17 mouse cellular contexts compared by ENCODE assay signal in the genomic region with DNA sequence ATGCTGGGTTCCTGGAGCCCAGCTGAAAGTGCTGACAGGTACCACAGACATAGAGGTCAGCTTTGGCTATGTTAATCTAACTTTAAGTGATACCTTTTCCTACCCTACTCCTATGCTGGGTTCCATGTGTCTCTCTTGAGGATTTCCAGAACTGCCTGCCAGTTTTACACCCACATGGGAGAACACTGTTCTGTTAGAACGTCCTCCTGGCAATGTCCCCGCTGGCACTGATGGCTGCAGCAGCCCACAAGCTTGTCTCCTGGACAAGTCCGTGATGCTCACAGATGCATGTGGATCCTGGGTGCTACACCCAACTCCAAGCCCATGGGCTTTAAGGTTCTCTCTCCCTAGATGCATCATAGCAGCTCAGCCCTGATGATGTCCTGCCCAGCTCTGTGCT. TPM values are rescaled to one million over a fixed set of nuclear protein-coding genes. Genes with fewer than 3 reads are reported as not detected.
DNase-seq lines count a peak whose midpoint lies in the region; ATAC-seq lines count a peak whose summit lies in the region.
"Had no signal": no experiment of that assay in that cellular context is flagged by ENCODE, and none has a peak within 500 bp of the region (broad histone marks: within the 10 kb centered on the region; RNA-seq: fewer than 3 reads in every experiment).

No protein-coding gene starts in this region.

- ATAC-seq in monocyte, adult 5-6 weeks (replicated peaks; ENCODE audit: insufficient number of reproducible peaks, low FRiP score, low TSS enrichment, poor library complexity, severe bottlenecking), result no peak
- no peak for ATAC-seq in CD4-positive, CD25-positive, alpha-beta regulatory T cell, adult 4 months
- no peak for ATAC-seq in liver, embryonic 12.5 days

- no peak overlapping the region for H3K9ac ChIP-seq in liver, embryonic 12.5 days
- H3K9ac ChIP-seq: embryonic facial prominence, embryonic 12.5 days; limb, embryonic 13.5 days; stomach, embryonic 15.5 days had no signal

- 0 out of 2 replicates have a peak, but pooled peaks cover 3% of the 10 kb centered on the region for H3K4me1 ChIP-seq in liver, embryonic 12.5 days
- H3K4me1 ChIP-seq: stomach, embryonic 15.5 days had no signal

- no peaks in the 10 kb centered on the region for H3K9me3 ChIP-seq in liver, embryonic 12.5 days (replicated peaks)
- H3K9me3 ChIP-seq: embryonic facial prominence, embryonic 12.5 days; limb, embryonic 13.5 days; stomach, embryonic 15.5 days had no signal

- 69% methylated on average over 3 of the region's 3 CpGs for WGBS in liver, embryonic 12.5 days (ENCODE audit: insufficient replicate concordance)

- peak; percentile 95 for DNase-seq in brain, adult 2 months (ENCODE audit: low read depth, low spot score)
- peak; percentile 59 to 66 for DNase-seq in frontal cortex, postnatal 25 days (ENCODE audit: low spot score in 2 of 2)
- DNase-seq in layer of hippocampus, postnatal 14 days (ENCODE audit: low spot score in 2 of 2), result peak; percentile 75 to 87
- DNase-seq in right cerebral cortex, adult 18-20 months, result peak; percentile 91
- DNase-seq in urinary bladder, postnatal 4 days (ENCODE audit: low spot score in 2 of 2), result no peak
- DNase-seq: adrenal gland, postnatal 14 days; gastrocnemius, postnatal 14 days; heart, postnatal 36 days; lung, adult 2 months had no signal

- no peak overlapping the region for H3K4me2 ChIP-seq in liver, embryonic 12.5 days
- H3K4me2 ChIP-seq: embryonic facial prominence, embryonic 12.5 days; heart, embryonic 11.5 days; limb, embryonic 13.5 days; stomach, embryonic 15.5 days had no signal

- H3K4me3 ChIP-seq in liver, embryonic 12.5 days, result no peak overlapping the region
- H3K4me3 ChIP-seq: embryonic facial prominence, embryonic 12.5 days; limb, embryonic 13.5 days; stomach, embryonic 15.5 days had no signal

- no peaks in the 10 kb centered on the region for H3K36me3 ChIP-seq in liver, embryonic 12.5 days
- H3K36me3 ChIP-seq: embryonic facial prominence, embryonic 12.5 days; G1E; limb, embryonic 13.5 days; stomach, embryonic 15.5 days had no signal

- no peaks in the 10 kb centered on the region for H3K27me3 ChIP-seq in liver, embryonic 12.5 days (replicated peaks)
- H3K27me3 ChIP-seq: embryonic facial prominence, embryonic 12.5 days; limb, embryonic 13.5 days; stomach, embryonic 15.5 days had no signal

- no peak overlapping the region for H3K27ac ChIP-seq in liver, embryonic 12.5 days
- H3K27ac ChIP-seq: embryonic facial prominence, embryonic 12.5 days; limb, embryonic 13.5 days; stomach, embryonic 15.5 days had no signal

RNA-seq across cellular contexts. Expression of a gene that starts 44.1 kb away (rescaled TPM):
- 10 to 100 TPM; 29.2 to 30.0 TPM for total RNA-seq in layer of hippocampus, postnatal 14 days (2021)
- 20.2 to 30.6 TPM (median 22.7 TPM) in 3 replicates for total RNA-seq in monocyte, adult 5-6 weeks (2017)
- under 1 TPM; 0.58 to 0.87 TPM for polyA plus RNA-seq in CD4-positive, CD25-positive, alpha-beta regulatory T cell, adult 4 months (2017; shearing (Covaris generic))
- polyA plus RNA-seq in liver, embryonic 12.5 days (2016; fragmentation: Nextera tagmentation; extraction: Ambion mirVana), result 5.1 and 5.3 TPM in 2 replicates
- polyA plus RNA-seq: G1E had no signal

Comparison
In these comparisons a context has a peak if more than half of its experiments do, and no peak if none do; other contexts are left out.
1. DNase-seq: peak in brain, adult 2 months (single experiment), frontal cortex, postnatal 25 days (2 of 2), layer of hippocampus, postnatal 14 days (2 of 2) and right cerebral cortex, adult 18-20 months (single experiment); none in urinary bladder, postnatal 4 days (0 of 2).